Mouse (Mus musculus): ENCODE measurements around the gene Mesp2. TPM values are rescaled to one million over a fixed set of nuclear protein-coding genes. Genes with fewer than 3 reads are reported as not detected.
"Not testable (repeated sequence)": the region's sequence is repeated elsewhere in the genome, so short reads cannot be mapped to it uniquely, and the experiment has no call there.

Gene Mesp2
- polyA plus RNA-seq, 1 experiment from 2014 or later: 0.19 TPM

- not testable (repeated sequence) for H3K9ac ChIP-seq; ATAC-seq (ENCODE audit: low FRiP score, low read depth); H3K36me3 ChIP-seq; H3K27ac ChIP-seq; H3K4me3 ChIP-seq; H3K4me2 ChIP-seq (replicated peaks); H3K9me3 ChIP-seq
- peaks cover 22% of the 10 kb centered on the region for H3K4me1 ChIP-seq
- 14% methylated on average over 2 of the region's 2 CpGs for WGBS
- H3K27me3 ChIP-seq: peaks cover 70% of the 10 kb centered on the region
These were observed 20.7 kb upstream of the Mesp2 start for GRCm38 (mm10) chr7:79789812-79790211.

GRCm38 (mm10) chr7:79792635-79793421 lies 17.7 kb upstream of the Mesp2 start:
- H3K4me1 ChIP-seq: peaks cover 24% of the 10 kb centered on the region
- no peaks in the 10 kb centered on the region for H3K9me3 ChIP-seq
- H3K9ac ChIP-seq: peak overlapping the region; percentile 65
- H3K4me2 ChIP-seq (replicated peaks): peak overlapping the region; percentile 88
- 2% methylated on average over 76 of the region's 80 CpGs for WGBS
- H3K36me3 ChIP-seq: no peaks in the 10 kb centered on the region
- peak overlapping the region; percentile 53 for H3K4me3 ChIP-seq
- H3K27ac ChIP-seq: no peak overlapping the region
- no peak; the same call in 1 of the 2 replicates for ATAC-seq (ENCODE audit: low FRiP score, low read depth)
- peaks cover 84% of the 10 kb centered on the region for H3K27me3 ChIP-seq

- Histone ChIP-seq H3K4me1 (peaks cover 25% of the 10 kb centered on the region), H3K4me3 (peak within 1 kb of the TSS; percentile 53), H3K4me2 (replicated peaks) (peak within 1 kb of the TSS; percentile 88), H3K9me3 (no peaks in the 10 kb centered on the region), H3K9ac (peak within 1 kb of the TSS; percentile 65), H3K27me3 (peaks cover 78% of the 10 kb centered on the region), H3K36me3 (no peaks in the 10 kb centered on the region), H3K27ac (no peak within 1 kb of the TSS)
- no peak for ATAC-seq (ENCODE audit: low FRiP score, low read depth)
- WGBS: 72% methylated on average over 6 of the region's 6 CpGs
These were observed 16.8 kb upstream of the Mesp2 start, which contains the start of gene Mesp1 for GRCm38 (mm10) chr7:79793688-79794087. TSS of gene Mesp1 (minus strand) at chr7:79793788.

GRCm38 (mm10) chr7:79798606-79799005 lies 11.9 kb upstream of the Mesp2 start:
- H3K36me3 ChIP-seq: no peaks in the 10 kb centered on the region
- H3K27me3 ChIP-seq: peaks cover 34% of the 10 kb centered on the region
- H3K4me3 ChIP-seq: no peak overlapping the region
- H3K9me3 ChIP-seq: no peaks in the 10 kb centered on the region
- no peak overlapping the region; the same call in 1 of the 2 replicates for H3K9ac ChIP-seq
- H3K4me2 ChIP-seq (replicated peaks): no peak overlapping the region
- H3K27ac ChIP-seq: no peak overlapping the region
- WGBS: 19% methylated on average over 5 of the region's 5 CpGs
- 0 out of 2 replicates have a peak, but pooled peaks cover 4% of the 10 kb centered on the region for H3K4me1 ChIP-seq
- no peak for ATAC-seq (ENCODE audit: low FRiP score, low read depth)

- 2% methylated on average over 8 of the region's 8 CpGs for WGBS
- H3K9me3 ChIP-seq: no peaks in the 10 kb centered on the region
These were observed 11.5 kb upstream of the Mesp2 start for GRCm38 (mm10) chr7:79799048-79799447.

GRCm38 (mm10) chr7:79799506-79799905 lies 11.0 kb upstream of the Mesp2 start:
- Histone ChIP-seq H3K4me1 (peaks cover 9% of the 10 kb centered on the region; the same call in 1 of the 2 replicates), H3K36me3 (no peaks in the 10 kb centered on the region), H3K9ac (no peak overlapping the region), H3K9me3 (no peaks in the 10 kb centered on the region), H3K27ac (no peak overlapping the region), H3K4me2 (replicated peaks) (no peak overlapping the region), H3K27me3 (peaks cover 25% of the 10 kb centered on the region), H3K4me3 (no peak overlapping the region)
- no peak for ATAC-seq (ENCODE audit: low FRiP score, low read depth)
- 69% methylated on average over 6 of the region's 6 CpGs for WGBS

More at GRCm38 (mm10) chr7:79799048-79799447, 11.5 kb upstream of the Mesp2 start:
- no peak for ATAC-seq (ENCODE audit: low FRiP score, low read depth)
- Histone ChIP-seq H3K36me3 (no peaks in the 10 kb centered on the region), H3K9ac (no peak overlapping the region; the same call in 1 of the 2 replicates), H3K4me1 (peaks cover 8% of the 10 kb centered on the region; the same call in 1 of the 2 replicates), H3K4me3 (no peak overlapping the region), H3K27me3 (peaks cover 30% of the 10 kb centered on the region), H3K4me2 (replicated peaks) (no peak overlapping the region), H3K27ac (no peak overlapping the region)

- no peak overlapping the region for H3K4me3 ChIP-seq
- H3K27ac ChIP-seq: no peak overlapping the region
- no peak for ATAC-seq (ENCODE audit: low FRiP score, low read depth)
- H3K27me3 ChIP-seq: peaks cover 17% of the 10 kb centered on the region
- peaks cover 9% of the 10 kb centered on the region; the same call in 1 of the 2 replicates for H3K4me1 ChIP-seq
- no peak overlapping the region for H3K9ac ChIP-seq
- no peaks in the 10 kb centered on the region for H3K9me3 ChIP-seq
- WGBS: 78% methylated on average over 4 of the region's 4 CpGs
- no peaks in the 10 kb centered on the region for H3K36me3 ChIP-seq
- H3K4me2 ChIP-seq (replicated peaks): no peak overlapping the region
These were observed 10.2 kb upstream of the Mesp2 start for GRCm38 (mm10) chr7:79800336-79800735.

- no peak overlapping the region for H3K4me2 ChIP-seq (replicated peaks)
- no peaks in the 10 kb centered on the region for H3K36me3 ChIP-seq
- WGBS: 64% methylated on average over 11 of the region's 11 CpGs
- H3K4me3 ChIP-seq: no peak overlapping the region
- H3K4me1 ChIP-seq: peaks cover 9% of the 10 kb centered on the region; the same call in 1 of the 2 replicates
- no peaks in the 10 kb centered on the region for H3K9me3 ChIP-seq
- H3K27ac ChIP-seq: no peak overlapping the region
- no peak for ATAC-seq (ENCODE audit: low FRiP score, low read depth)
- H3K27me3 ChIP-seq: peaks cover 8% of the 10 kb centered on the region; the same call in 1 of the 2 replicates
- no peak overlapping the region for H3K9ac ChIP-seq
These were observed 9.1 kb upstream of the Mesp2 start for GRCm38 (mm10) chr7:79801391-79801790.

GRCm38 (mm10) chr7:79802037-79802436 lies 8.5 kb upstream of the Mesp2 start:
- Histone ChIP-seq H3K9ac (no peak overlapping the region), H3K4me2 (replicated peaks) (no peak overlapping the region), H3K4me1 (peaks cover 9% of the 10 kb centered on the region; the same call in 1 of the 2 replicates), H3K9me3 (no peaks in the 10 kb centered on the region), H3K4me3 (no peak overlapping the region), H3K27ac (no peak overlapping the region), H3K27me3 (peaks cover 8% of the 10 kb centered on the region; the same call in 1 of the 2 replicates), H3K36me3 (no peaks in the 10 kb centered on the region)
- no peak for ATAC-seq (ENCODE audit: low FRiP score, low read depth)
- WGBS: 41% methylated on average over 5 of the region's 5 CpGs

- no peak overlapping the region for H3K9ac ChIP-seq
These were observed 6.6 kb upstream of the Mesp2 start for GRCm38 (mm10) chr7:79803887-79804286.

GRCm38 (mm10) chr7:79808561-79808960 lies 2.0 kb upstream of the Mesp2 start:
- ATAC-seq (ENCODE audit: low FRiP score, low read depth): no peak
- Histone ChIP-seq H3K27ac (no peak overlapping the region), H3K27me3 (peaks cover 32% of the 10 kb centered on the region), H3K9ac (no peak overlapping the region), H3K4me1 (peaks cover 9% of the 10 kb centered on the region), H3K9me3 (no peaks in the 10 kb centered on the region), H3K36me3 (no peaks in the 10 kb centered on the region), H3K4me3 (no peak overlapping the region), H3K4me2 (replicated peaks) (no peak overlapping the region)
- WGBS: 84% methylated on average over 7 of the region's 7 CpGs

More at GRCm38 (mm10) chr7:79803887-79804286, 6.6 kb upstream of the Mesp2 start:
- H3K27me3 ChIP-seq: no peaks in the 10 kb centered on the region
- peaks cover 4% of the 10 kb centered on the region; the same call in 1 of the 2 replicates for H3K4me1 ChIP-seq
- H3K9me3 ChIP-seq: no peaks in the 10 kb centered on the region
- no peak overlapping the region for H3K4me3 ChIP-seq
- ATAC-seq (ENCODE audit: low FRiP score, low read depth): no peak
- no peak overlapping the region for H3K27ac ChIP-seq
- WGBS: 54% methylated on average over 2 of the region's 2 CpGs
- H3K36me3 ChIP-seq: no peaks in the 10 kb centered on the region
- no peak overlapping the region for H3K4me2 ChIP-seq (replicated peaks)

GRCm38 (mm10) chr7:79813409-79813808 lies 2.9 kb downstream of the Mesp2 start:
- 92% methylated on average over 1 of the region's 1 CpGs for WGBS
- no peak overlapping the region for H3K4me3 ChIP-seq
- no peaks in the 10 kb centered on the region for H3K36me3 ChIP-seq
- H3K9ac ChIP-seq: no peak overlapping the region
- H3K9me3 ChIP-seq: no peaks in the 10 kb centered on the region
- ATAC-seq (ENCODE audit: low FRiP score, low read depth): no peak
- peaks cover 42% of the 10 kb centered on the region for H3K27me3 ChIP-seq
- no peak overlapping the region for H3K27ac ChIP-seq
- no peak overlapping the region for H3K4me2 ChIP-seq (replicated peaks)
- peaks cover 8% of the 10 kb centered on the region for H3K4me1 ChIP-seq
